Mouse (Mus musculus) megakaryocyte, adult 5-6 weeks (primary cell): Measurements from ENCODE around the gene Gm9945. TPM values are rescaled to one million over a fixed set of nuclear protein-coding genes. Genes with fewer than 3 reads are reported as not detected.

ENCODE experiments used
- ATAC-seq: 2 replicates; pipeline ENCODE4 v1.8.0; 2016; ENCODE audit warnings: mild to moderate bottlenecking, inconsistent platforms; ENCODE audit not compliant: poor library complexity, severe bottlenecking
- total RNA-seq, 2 experiments: library from RNA; stranded (forward) in 1 of 2; stranded (reverse) in 1 of 2; fragments of 153-499, 151-499 nt in 1 of 2; fragments of 221-1000, 200-1000 nt in 1 of 2; gene quantifications; 2 replicates each; pipeline versions ENCODE4 v1.2.3 to v1.2.4; 2015 to 2017

Gm9945 gene
- total RNA-seq, 2 experiments from 2014 or later, result not detected

DNA sequence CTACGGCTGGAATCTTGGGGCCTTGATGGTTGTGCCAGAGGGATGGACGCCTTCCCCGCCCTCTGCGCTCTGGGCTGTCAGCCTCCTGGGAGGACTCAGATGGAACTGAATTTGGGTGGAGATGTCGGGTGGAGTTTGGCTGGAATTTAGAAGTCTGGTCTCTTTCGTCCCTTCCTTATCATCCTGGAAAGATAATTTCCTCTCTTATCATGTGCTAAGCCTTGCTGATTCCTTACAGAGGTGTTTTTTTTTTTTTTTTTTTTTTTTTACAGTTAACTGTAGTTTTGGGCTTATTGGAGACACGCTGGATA is 41.8 kb downstream of the Gm9945 start:
- no peak for ATAC-seq

DNA sequence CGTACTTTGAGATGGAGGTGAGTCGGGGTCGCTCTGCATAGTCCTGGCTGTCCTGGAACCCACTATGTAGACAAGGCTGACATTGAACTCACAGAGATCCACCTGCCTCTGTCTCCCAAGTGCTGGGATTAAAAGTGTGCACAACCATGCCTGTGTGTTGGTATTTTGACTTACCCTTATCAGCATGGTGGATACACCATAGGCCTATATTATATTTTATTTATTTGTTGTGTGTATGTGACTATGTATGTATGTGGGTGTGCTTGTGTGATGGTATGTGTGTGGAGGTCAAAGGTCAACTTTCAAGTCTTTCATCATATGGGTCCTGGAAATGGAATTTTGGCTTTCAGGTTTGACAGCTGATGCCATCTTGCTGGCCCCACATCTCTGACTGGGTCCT is 42.4 kb downstream of the Gm9945 start:
- no peak for ATAC-seq

DNA sequence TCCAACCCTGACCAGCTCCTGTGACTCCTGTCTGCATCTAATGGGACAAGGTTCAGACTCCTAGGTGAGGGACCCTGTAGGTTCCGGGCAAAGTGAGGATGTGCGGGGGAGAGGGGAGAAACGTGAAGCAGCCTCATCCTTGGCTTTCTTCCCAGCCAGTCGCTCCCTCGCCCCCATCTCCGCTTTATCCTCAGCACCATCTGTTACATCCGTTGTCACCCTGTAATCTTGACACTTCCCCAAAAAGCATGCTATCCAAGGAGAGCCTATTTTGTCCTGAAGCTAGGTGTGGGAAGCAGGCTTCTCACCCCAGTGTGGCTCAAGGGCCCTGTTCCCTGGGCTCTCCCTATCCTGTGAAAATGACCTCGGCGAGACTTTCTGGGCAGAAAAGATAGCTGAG is 43.0 kb downstream of the Gm9945 start:
- ATAC-seq, result no peak

DNA sequence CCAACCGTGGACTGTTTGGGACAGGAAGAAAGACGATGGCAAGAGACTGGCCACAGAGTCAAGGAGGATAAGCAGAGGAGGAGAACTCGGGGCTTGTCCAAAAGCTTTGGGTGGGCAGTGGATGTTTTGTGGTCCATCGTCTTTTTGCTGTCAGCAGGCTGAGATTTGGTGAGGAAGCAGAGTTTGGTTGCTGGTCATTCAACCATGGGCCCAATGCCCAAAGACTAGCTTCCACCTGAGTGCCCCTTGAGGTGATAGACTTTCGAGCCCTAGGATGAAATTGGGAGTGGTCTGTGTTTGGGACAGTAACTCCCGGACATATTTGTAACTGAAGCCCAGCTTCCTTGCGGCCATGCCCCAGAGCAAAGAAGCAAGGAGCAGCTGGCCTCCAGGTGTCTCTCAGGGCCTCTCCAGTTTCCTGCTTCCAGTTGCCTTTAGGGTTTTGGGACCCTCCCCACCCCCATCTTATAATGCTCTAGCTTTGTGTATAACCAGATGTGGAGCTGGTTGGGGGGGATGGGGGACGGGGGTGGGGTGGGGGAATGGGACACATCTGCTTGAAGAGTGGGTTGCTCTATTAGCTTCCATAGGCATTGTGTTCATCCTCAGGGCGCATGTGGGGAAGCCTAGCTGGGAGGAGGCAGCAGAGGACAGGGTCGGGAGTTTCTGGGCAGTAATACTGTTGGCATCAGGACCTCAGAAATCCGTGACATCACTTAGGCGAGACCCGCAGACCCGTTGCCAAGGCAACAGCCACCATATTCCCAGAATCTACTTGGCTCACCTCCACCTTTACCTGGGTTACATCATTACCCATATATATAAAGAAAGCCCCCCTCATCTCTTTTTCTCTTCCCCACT is 43.8 kb downstream of the Gm9945 start:
- no peak for ATAC-seq

DNA sequence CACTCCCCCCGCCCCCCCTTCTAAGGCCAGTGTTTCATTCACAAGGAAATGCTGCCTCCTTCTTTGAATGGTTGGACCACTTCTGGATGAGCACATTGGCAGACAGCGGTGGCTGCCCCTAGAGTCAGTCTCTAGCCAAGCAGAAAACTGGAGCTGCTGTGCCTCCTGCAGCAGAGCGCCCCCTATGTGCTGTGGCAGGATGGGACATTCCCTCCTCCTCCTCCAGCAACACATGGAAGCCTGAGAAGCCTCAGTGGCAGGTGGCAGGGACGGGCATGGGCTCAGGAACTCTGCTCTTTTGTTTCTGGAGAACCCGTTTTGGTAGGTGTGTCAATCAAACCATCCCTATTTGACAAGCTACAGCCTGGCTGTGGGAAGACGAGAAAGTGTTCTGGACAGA is 44.9 kb downstream of the Gm9945 start:
- no peak for ATAC-seq

DNA sequence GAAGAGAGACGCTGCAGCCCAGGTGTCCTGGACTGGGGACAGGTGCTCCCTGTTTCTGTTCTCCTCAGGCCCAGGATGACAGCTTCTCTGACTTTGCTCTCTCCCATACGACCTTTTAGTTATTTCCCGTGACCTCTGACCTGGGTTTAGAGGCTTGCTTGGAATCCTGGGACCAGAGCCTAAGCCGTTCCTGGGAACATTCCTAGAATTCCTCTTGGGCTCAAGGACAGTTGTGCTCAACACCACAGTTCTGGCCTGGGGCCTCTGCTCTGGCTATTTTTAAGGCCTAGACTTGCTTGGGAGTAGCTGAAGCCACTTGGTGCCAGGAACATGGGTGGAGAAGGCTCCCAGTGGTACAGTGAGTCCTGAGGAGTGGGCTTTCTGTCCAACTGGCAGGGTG is 45.5 kb downstream of the Gm9945 start:
- ATAC-seq, result no peak

DNA sequence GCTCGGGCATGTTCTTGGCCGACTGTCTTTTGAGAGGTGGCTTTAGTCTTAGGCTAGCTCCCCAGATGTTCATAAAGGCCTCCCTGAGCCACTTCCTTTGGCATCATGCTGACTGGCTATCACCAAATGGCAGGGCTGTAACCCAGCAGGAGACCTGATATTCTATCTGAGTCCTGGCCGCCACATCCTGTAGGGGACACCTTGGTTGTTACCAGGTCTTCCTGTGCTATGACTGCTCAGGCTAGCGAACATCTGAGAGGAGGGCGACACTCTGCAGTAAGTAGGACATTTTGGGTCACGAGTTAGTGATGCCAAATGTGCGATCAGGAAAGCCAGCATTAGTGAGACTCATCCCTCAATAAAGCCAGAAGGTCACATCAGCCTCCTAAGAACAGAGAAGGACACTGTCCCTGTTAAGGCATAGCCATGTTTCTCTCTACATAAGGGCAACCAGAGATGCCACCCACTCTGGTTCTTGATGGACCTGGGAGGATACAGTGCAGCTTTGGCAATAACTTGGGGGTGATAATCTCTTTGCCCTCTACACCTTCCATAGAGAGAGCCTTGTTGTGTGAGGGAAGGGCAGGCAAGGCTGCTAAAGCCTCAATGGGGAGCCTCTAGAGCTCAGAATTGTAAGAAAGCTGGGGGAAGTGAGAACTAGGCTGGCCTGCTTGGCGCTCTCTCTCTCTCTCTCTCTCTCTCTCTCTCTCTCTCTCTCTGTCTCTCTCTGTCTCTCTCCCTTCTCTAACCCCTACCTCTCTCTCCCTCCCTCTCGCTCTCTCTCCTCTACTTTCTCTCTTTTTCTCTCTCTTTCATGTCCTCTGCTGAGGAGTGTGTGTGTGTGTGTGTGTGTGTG is 48.7 kb downstream of the Gm9945 start:
- ATAC-seq, result peak; percentile 49; the same call in 1 of the 2 replicates

DNA sequence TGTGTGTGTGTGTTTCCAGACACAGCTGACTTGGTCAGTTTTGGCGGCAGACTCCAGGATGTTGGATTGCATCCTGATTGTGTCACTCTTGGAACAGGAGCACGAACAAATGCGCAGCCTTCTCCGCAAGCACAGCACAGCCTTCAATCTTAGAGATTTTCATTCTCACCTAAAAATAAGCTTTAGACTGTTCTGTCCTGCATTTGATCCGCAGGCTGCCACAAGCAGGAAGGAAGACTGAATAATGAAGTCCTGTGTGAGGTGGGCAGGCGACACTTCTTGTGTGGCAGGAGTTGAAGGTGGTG is 49.2 kb downstream of the Gm9945 start:
- no peak for ATAC-seq

DNA sequence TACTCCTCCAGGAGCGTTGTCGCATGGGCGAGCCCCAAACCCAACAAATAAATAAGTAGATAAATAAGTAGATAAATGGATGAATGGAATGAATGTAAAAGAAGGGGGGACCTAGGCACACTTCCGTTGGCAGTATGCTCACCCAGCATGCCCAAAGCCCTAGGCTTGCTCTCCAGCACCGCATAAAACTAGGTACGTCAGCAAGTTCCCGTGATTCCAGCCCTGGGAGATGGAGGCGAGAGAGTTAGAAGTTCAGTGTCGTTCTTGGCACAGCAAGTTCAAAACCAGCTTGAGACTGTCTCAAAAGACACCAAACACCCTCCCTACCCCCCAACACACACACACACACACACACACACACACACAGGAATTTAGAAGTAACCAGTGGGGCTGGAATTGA is 50.0 kb downstream of the Gm9945 start:
- no peak for ATAC-seq

Other genes starting within 250 kb of the Gm9945 start
- gene Hspa4, start 179.7 kb upstream of the Gm9945 start, total RNA-seq (2015), result 84.8 and 87.0 TPM in 2 replicates
- gene Hspa4, start 179.7 kb upstream of the Gm9945 start, total RNA-seq (2017), result 313 and 322 TPM in 2 replicates
- 14.2 and 19.0 TPM in 2 replicates for gene Zcchc10, start 155.5 kb upstream of the Gm9945 start, total RNA-seq (2015)
- 1.9 and 3.2 TPM in 2 replicates for gene Zcchc10, start 155.5 kb upstream of the Gm9945 start, total RNA-seq (2017)
- gene Aff4, start 129.3 kb upstream of the Gm9945 start, total RNA-seq (2015), result 59.1 and 62.0 TPM in 2 replicates
- gene Aff4, start 129.3 kb upstream of the Gm9945 start, total RNA-seq (2017), result 38.3 and 38.4 TPM in 2 replicates
- not detected in 2 replicates for gene Leap2, start 57.0 kb upstream of the Gm9945 start, total RNA-seq (2015)
- not detected in 2 replicates for gene Leap2, start 57.0 kb upstream of the Gm9945 start, total RNA-seq (2017)
- gene Uqcrq, start 49.3 kb upstream of the Gm9945 start, total RNA-seq (2015), result 163 and 181 TPM in 2 replicates
- gene Uqcrq, start 49.3 kb upstream of the Gm9945 start, total RNA-seq (2017), result 53.2 and 54.8 TPM in 2 replicates
- 0.54 and 1.6 TPM in 2 replicates for gene Gdf9, start 49.1 kb upstream of the Gm9945 start, total RNA-seq (2015)
- gene Gdf9, start 49.1 kb upstream of the Gm9945 start, total RNA-seq (2017), result 2.5 and 5.7 TPM in 2 replicates
- not detected in 2 replicates for gene Gm10447, start 23.1 kb upstream of the Gm9945 start, total RNA-seq (2015)
- 0.11 TPM in 1 of 2 replicates, not detected in the other for gene Gm10447, start 23.1 kb upstream of the Gm9945 start, total RNA-seq (2017)
- gene Shroom1, start 23.0 kb upstream of the Gm9945 start, total RNA-seq (2015), result 0.05 and 0.13 TPM in 2 replicates
- gene Shroom1, start 23.0 kb upstream of the Gm9945 start, total RNA-seq (2017), result 0.07 and 4.5 TPM in 2 replicates
- not detected in 2 replicates for gene Gm9837, start 9.7 kb upstream of the Gm9945 start, total RNA-seq (2015)
- gene Gm9837, start 9.7 kb upstream of the Gm9945 start, total RNA-seq (2017), result not detected in 2 replicates
- not detected in 2 replicates for gene Sowaha, start 108 bp downstream of the Gm9945 start, total RNA-seq (2015)
- not detected in 2 replicates for gene Sowaha, start 108 bp downstream of the Gm9945 start, total RNA-seq (2017)
- 9.0 and 9.5 TPM in 2 replicates for gene Sept8, start 39.1 kb downstream of the Gm9945 start, total RNA-seq (2015)
- 6.1 and 10.1 TPM in 2 replicates for gene Sept8, start 39.1 kb downstream of the Gm9945 start, total RNA-seq (2017)
- gene Kif3a, start 87.2 kb downstream of the Gm9945 start, total RNA-seq (2015), result 2.5 and 4.1 TPM in 2 replicates
- gene Kif3a, start 87.2 kb downstream of the Gm9945 start, total RNA-seq (2017), result 3.3 and 5.0 TPM in 2 replicates
- 5.5 and 13.1 TPM in 2 replicates for gene Il4, start 138.5 kb downstream of the Gm9945 start, total RNA-seq (2015)
- gene Il4, start 138.5 kb downstream of the Gm9945 start, total RNA-seq (2017), result 8.0 and 8.7 TPM in 2 replicates
- 0.18 TPM in 2 replicates for gene Il13, start 154.5 kb downstream of the Gm9945 start, total RNA-seq (2015)
- 0.28 and 0.62 TPM in 2 replicates for gene Il13, start 154.5 kb downstream of the Gm9945 start, total RNA-seq (2017)
- gene Rad50, start 227.2 kb downstream of the Gm9945 start, total RNA-seq (2015), result 23.9 and 26.7 TPM in 2 replicates
- 33.7 and 38.1 TPM in 2 replicates for gene Rad50, start 227.2 kb downstream of the Gm9945 start, total RNA-seq (2017)
- gene Il5, start 240.6 kb downstream of the Gm9945 start, total RNA-seq (2015), result not detected in 2 replicates
- not detected in 2 replicates for gene Il5, start 240.6 kb downstream of the Gm9945 start, total RNA-seq (2017)